Comparison of ENCODE assay signal across 25 mouse cellular contexts in the genomic region with DNA sequence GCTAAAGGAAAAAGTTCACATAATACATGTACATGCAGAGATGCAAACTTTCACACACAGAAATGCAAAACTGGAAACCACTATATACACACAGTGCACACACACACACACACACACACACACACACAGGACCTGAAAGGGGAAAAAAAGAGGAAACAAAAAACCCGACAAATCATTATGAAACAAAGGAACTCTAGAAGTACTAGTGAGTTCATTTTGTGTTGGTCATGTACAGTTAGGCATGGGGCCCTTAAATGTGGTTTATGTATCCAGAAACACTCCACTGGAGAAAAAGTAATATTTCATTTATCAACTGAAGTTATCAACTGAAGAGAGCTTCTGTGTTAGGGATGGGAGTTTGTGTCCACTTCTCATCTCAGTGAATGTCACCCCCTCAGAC. TPM values are rescaled to one million over a fixed set of nuclear protein-coding genes. Genes with fewer than 3 reads are reported as not detected.
DNase-seq lines count a peak whose midpoint lies in the region; ATAC-seq and TF ChIP-seq lines count a peak whose summit lies in the region.
"Had no signal": no experiment of that assay in that cellular context is flagged by ENCODE, and none has a peak within 500 bp of the region (broad histone marks: within the 10 kb centered on the region; RNA-seq: fewer than 3 reads in every experiment).

No protein-coding gene starts in this region.

- ATAC-seq in limb, embryonic 12.5 days (ENCODE audit: insufficient number of reproducible peaks, insufficient read depth, low FRiP score, low TSS enrichment, low read depth): no peak
- no peak for ATAC-seq in megakaryocyte progenitor cell, adult 5-6 weeks (replicated peaks; ENCODE audit: poor library complexity)
- ATAC-seq in forebrain, embryonic 16.5 days: no peak
- ATAC-seq: activated CD4-positive, CD25-positive, alpha-beta regulatory T cell, adult 4 months; forebrain, embryonic 14.5 days; forebrain, postnatal 0 days; Patski had no signal

- H3K4me1 ChIP-seq in CH12.LX (ENCODE audit: control insufficient read depth in 1 of 2, insufficient read depth in 2 of 2): peaks cover 0 to 10% of the 10 kb centered on the region in 2 experiments; a peak in 2 of 4 replicates
- H3K4me1 ChIP-seq in limb, embryonic 10.5 days: peaks cover 15% of the 10 kb centered on the region
- peaks cover 18% of the 10 kb centered on the region for H3K4me1 ChIP-seq in limb, embryonic 12.5 days (replicated peaks)
- H3K4me1 ChIP-seq in hindbrain, embryonic 10.5 days (replicated peaks): no peaks in the 10 kb centered on the region
- H3K4me1 ChIP-seq in forebrain, embryonic 16.5 days (replicated peaks; ENCODE audit: control insufficient read depth, insufficient read depth, low read length): no peaks in the 10 kb centered on the region
- H3K4me1 ChIP-seq: embryonic facial prominence, embryonic 13.5 days; embryonic facial prominence, embryonic 15.5 days; forebrain, embryonic 10.5 days; forebrain, embryonic 12.5 days had no signal

- H3K36me3 ChIP-seq in CH12.LX (replicated peaks in 1 of 2; ENCODE audit: control insufficient read depth in 1 of 2, insufficient read depth in 1 of 2, low read length in 1 of 2): no peaks in the 10 kb centered on the region
- H3K36me3 ChIP-seq in limb, embryonic 10.5 days: no peaks in the 10 kb centered on the region
- no peaks in the 10 kb centered on the region for H3K36me3 ChIP-seq in limb, embryonic 12.5 days
- no peaks in the 10 kb centered on the region for H3K36me3 ChIP-seq in hindbrain, embryonic 10.5 days
- no peaks in the 10 kb centered on the region for H3K36me3 ChIP-seq in forebrain, embryonic 16.5 days (ENCODE audit: control insufficient read depth, insufficient read depth)
- H3K36me3 ChIP-seq: embryonic facial prominence, embryonic 13.5 days; embryonic facial prominence, embryonic 15.5 days; forebrain, embryonic 10.5 days; forebrain, embryonic 12.5 days; G1E had no signal

- DNase-seq in CH12.LX (ENCODE audit: extremely low read depth): peak; percentile 38
- no peak for DNase-seq in limb, embryonic 10.5 days (ENCODE audit: low spot score)
- no peak for DNase-seq in hindbrain, embryonic 10.5 days (ENCODE audit: low spot score)
- DNase-seq: adrenal gland, adult 8-10 months; adrenal gland, postnatal 14 days; adrenal gland, postnatal 36 days; cerebellum, adult 11-12 months; cerebellum, adult 2 months; cerebellum, adult 9-10 months; cerebellum, postnatal 10 days; cerebellum, postnatal 25 days; forebrain, postnatal 0 days had no signal

- no peaks in the 10 kb centered on the region for H3K9me3 ChIP-seq in CH12.LX (replicated peaks; ENCODE audit: low read length)
- H3K9me3 ChIP-seq in limb, embryonic 10.5 days (replicated peaks): no peaks in the 10 kb centered on the region
- H3K9me3 ChIP-seq in limb, embryonic 12.5 days: no peaks in the 10 kb centered on the region
- H3K9me3 ChIP-seq in hindbrain, embryonic 10.5 days: no peaks in the 10 kb centered on the region
- no peaks in the 10 kb centered on the region for H3K9me3 ChIP-seq in forebrain, embryonic 16.5 days (ENCODE audit: control insufficient read depth, low read length)
- H3K9me3 ChIP-seq: embryonic facial prominence, embryonic 13.5 days; embryonic facial prominence, embryonic 15.5 days; forebrain, embryonic 10.5 days; forebrain, embryonic 12.5 days had no signal

- no peak overlapping the region for H3K4me3 ChIP-seq in CH12.LX (replicated peaks in 1 of 3; ENCODE audit: low read depth in 2 of 3, low read length in 2 of 3, poor library complexity in 1 of 3)
- H3K4me3 ChIP-seq in limb, embryonic 10.5 days: no peak overlapping the region
- no peak overlapping the region for H3K4me3 ChIP-seq in limb, embryonic 12.5 days (replicated peaks)
- H3K4me3 ChIP-seq in hindbrain, embryonic 10.5 days: no peak overlapping the region
- H3K4me3 ChIP-seq in forebrain, embryonic 16.5 days (replicated peaks; ENCODE audit: low read length): no peak overlapping the region
- H3K4me3 ChIP-seq: embryonic facial prominence, embryonic 13.5 days; embryonic facial prominence, embryonic 15.5 days; erythroblast, embryonic 14.5 days; forebrain, embryonic 10.5 days; forebrain, embryonic 12.5 days had no signal

- no peak for TF ChIP-seq RAD21 in CH12.LX (IDR thresholded peaks at IDR 0.05; ENCODE audit: low read depth, low read length)

- H3K4me2 ChIP-seq in CH12.LX (ENCODE audit: insufficient read depth, low read depth, poor library complexity, severe bottlenecking): no peak overlapping the region
- H3K4me2 ChIP-seq in limb, embryonic 12.5 days: no peak overlapping the region
- H3K4me2 ChIP-seq in forebrain, embryonic 16.5 days (ENCODE audit: low read length): no peak overlapping the region
- H3K4me2 ChIP-seq: embryonic facial prominence, embryonic 13.5 days; embryonic facial prominence, embryonic 15.5 days; forebrain, embryonic 12.5 days had no signal

- H3K9ac ChIP-seq in CH12.LX (ENCODE audit: insufficient read depth, low read depth): no peak overlapping the region
- H3K9ac ChIP-seq in limb, embryonic 12.5 days (replicated peaks): no peak overlapping the region
- no peak overlapping the region for H3K9ac ChIP-seq in forebrain, embryonic 16.5 days (replicated peaks; ENCODE audit: low read depth, low read length)
- H3K9ac ChIP-seq: embryonic facial prominence, embryonic 13.5 days; embryonic facial prominence, embryonic 15.5 days; forebrain, embryonic 12.5 days; forebrain, postnatal 0 days had no signal

- TF ChIP-seq EP300 in CH12.LX (IDR thresholded peaks at IDR 0.05; ENCODE audit: low read length): peak; percentile 62

- no peak overlapping the region for H3K27ac ChIP-seq in CH12.LX (ENCODE audit: insufficient read depth, low read depth)
- peak overlapping the region; percentile 59 for H3K27ac ChIP-seq in limb, embryonic 10.5 days
- peak overlapping the region; percentile 36; the same call in 1 of the 2 replicates for H3K27ac ChIP-seq in limb, embryonic 12.5 days
- no peak overlapping the region for H3K27ac ChIP-seq in hindbrain, embryonic 10.5 days
- no peak overlapping the region for H3K27ac ChIP-seq in forebrain, embryonic 16.5 days (ENCODE audit: low read length)
- H3K27ac ChIP-seq: embryonic facial prominence, embryonic 13.5 days; embryonic facial prominence, embryonic 15.5 days; forebrain, embryonic 10.5 days; forebrain, embryonic 12.5 days had no signal

- dilution Hi-C loops in CH12.LX (cut with MboI; ENCODE audit: extremely low pct_ligation_motif_present, extremely low pct_unique_long_range_greater_than_20kb, low sequenced_read_pairs): no loop called here

- TF ChIP-seq POLR2A in CH12.LX (IDR thresholded peaks at IDR 0.05; ENCODE audit: low read depth, low read length): no peak

- TF ChIP-seq CTCF in CH12.LX (conservative IDR thresholded peaks at IDR 0.05 in 1 of 2, IDR thresholded peaks at IDR 0.05 in 1 of 2; ENCODE audit: low read depth in 2 of 2, low read length in 2 of 2): no peak

- no peaks in the 10 kb centered on the region for H3K79me2 ChIP-seq in CH12.LX (replicated peaks; ENCODE audit: control insufficient read depth, extremely low read depth, insufficient read depth, poor library complexity, severe bottlenecking)

- no peaks in the 10 kb centered on the region for H3K27me3 ChIP-seq in CH12.LX (replicated peaks)
- H3K27me3 ChIP-seq in limb, embryonic 10.5 days (ENCODE audit: low read depth, poor library complexity, severe bottlenecking): no peaks in the 10 kb centered on the region
- no peaks in the 10 kb centered on the region for H3K27me3 ChIP-seq in limb, embryonic 12.5 days
- no peaks in the 10 kb centered on the region for H3K27me3 ChIP-seq in hindbrain, embryonic 10.5 days (ENCODE audit: insufficient read depth, poor library complexity, severe bottlenecking)
- no peaks in the 10 kb centered on the region for H3K27me3 ChIP-seq in forebrain, embryonic 16.5 days (replicated peaks; ENCODE audit: control insufficient read depth, insufficient read depth, low read length)
- H3K27me3 ChIP-seq: embryonic facial prominence, embryonic 13.5 days; embryonic facial prominence, embryonic 15.5 days; forebrain, embryonic 12.5 days; Patski had no signal

- in situ Hi-C loops in CH12.LX (cut with MboI; ENCODE audit: low pct_ligation_motif_present, low pct_unique_long_range_greater_than_20kb, low sequenced_read_pairs): no loop called here

- WGBS in limb, embryonic 10.5 days: 74% methylated on average over 1 of the region's 1 CpGs
- 24% methylated on average over 1 of the region's 1 CpGs for WGBS in limb, embryonic 12.5 days
- 79% methylated on average over 1 of the region's 1 CpGs for WGBS in hindbrain, embryonic 10.5 days
- 74% methylated on average over 1 of the region's 1 CpGs for WGBS in forebrain, embryonic 16.5 days

TF ChIP-seq in CH12.LX, 34 proteins besides CTCF, POLR2A, EP300 and RAD21:
- TF ChIP-seq SMC3 (IDR thresholded peaks at IDR 0.05; ENCODE audit: low read depth, low read length): no peak
- peak; percentile 61; the same call in 1 of the 2 replicates for TF ChIP-seq IRF4 (IDR thresholded peaks at IDR 0.05; ENCODE audit: low read depth, low read length)

RNA-seq across cellular contexts. Expression of a gene that starts 10.2 kb away (rescaled TPM):
- not detected in 2 replicates for total RNA-seq in CH12.LX (2012; rRNA removed)
- total RNA-seq in CH12.LX (2014; rRNA removed): not detected in 2 replicates
- polyA plus RNA-seq in CH12.LX (2012; ENCODE audit: insufficient read length, low read depth): not detected in 2 replicates
- 0.59 and 0.95 TPM in 2 replicates for polyA plus RNA-seq in limb, embryonic 10.5 days (2016; fragmentation: Nextera tagmentation; extraction: Ambion mirVana)
- polyA plus RNA-seq in limb, embryonic 12.5 days (2016; fragmentation: Nextera tagmentation; extraction: Ambion mirVana): 2.5 and 2.7 TPM in 2 replicates
- polyA plus RNA-seq in hindbrain, embryonic 10.5 days (2016; fragmentation: Nextera tagmentation; extraction: Ambion mirVana): 0.16 and 0.27 TPM in 2 replicates
- not detected in 2 replicates for total RNA-seq in megakaryocyte progenitor cell, adult 5-6 weeks (2015)
- total RNA-seq in megakaryocyte progenitor cell, adult 5-6 weeks (2017): not detected in 2 replicates
- polyA plus RNA-seq in forebrain, embryonic 16.5 days (2015; fragmentation: Nextera tagmentation; extraction: Ambion mirVana): 0.05 and 0.17 TPM in 2 replicates
- total RNA-seq: common myeloid progenitor, adult 5-6 weeks had no signal
- polyA plus RNA-seq: activated CD4-positive, CD25-positive, alpha-beta regulatory T cell, adult 4 months; erythroblast, embryonic 14.5 days; G1E had no signal

Comparison
In these comparisons a context has a peak if more than half of its experiments do, and no peak if none do; other contexts are left out.
1. H3K27ac ChIP-seq: peak in limb, embryonic 10.5 days (single experiment) and limb, embryonic 12.5 days (single experiment); none in CH12.LX (single experiment), hindbrain, embryonic 10.5 days (single experiment) and forebrain, embryonic 16.5 days (single experiment).